Mouse (Mus musculus): ENCODE data around the gene Phldb3. TPM values are rescaled to one million over a fixed set of nuclear protein-coding genes. Genes with fewer than 3 reads are reported as not detected.

The Phldb3 gene
- total and polyA plus RNA-seq, 2 experiments from 2014 or later, result 0.73 TPM; not detected in 1

DNA sequence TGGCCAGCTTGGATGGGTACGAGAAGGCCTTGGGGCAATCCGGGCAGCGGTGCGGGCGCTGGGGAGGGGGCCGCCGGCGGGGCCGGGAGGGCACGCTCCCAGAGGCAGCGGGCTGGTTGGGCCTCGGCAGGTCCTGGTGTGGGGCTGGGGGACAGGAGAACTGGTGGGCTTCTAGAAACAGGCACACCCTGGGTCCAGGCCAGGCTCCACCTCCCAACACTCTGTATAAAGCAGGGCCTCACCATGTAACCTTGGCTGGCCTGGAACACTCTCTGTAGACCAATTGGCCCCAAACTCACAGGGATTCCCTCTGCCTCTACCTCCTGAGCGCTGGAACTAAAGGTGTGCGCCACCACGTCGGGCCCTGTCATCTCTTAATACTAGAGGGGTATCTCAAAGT, 24.6 kb upstream of the Phldb3 start:
- 39% methylated on average over 13 of the region's 16 CpGs for WGBS
- ATAC-seq (no peak), DNase-seq (ENCODE audit: low spot score) (no peak)
- Histone ChIP-seq H3K4me2 (ENCODE audit: low read depth, low read length) (no peak overlapping the region), H3K9me3 (ENCODE audit: low read length) (no peaks in the 10 kb centered on the region), H3K27me3 (ENCODE audit: insufficient read depth, low read length) (no peaks in the 10 kb centered on the region; the same call in 1 of the 2 replicates), H3K27ac (no peak overlapping the region), H3K36me3 (ENCODE audit: insufficient read depth, low read length) (no peaks in the 10 kb centered on the region), H3K9ac (replicated peaks; ENCODE audit: low read length) (no peak overlapping the region), H3K4me1 (ENCODE audit: insufficient read depth, low read length) (no peaks in the 10 kb centered on the region), H3K4me3 (ENCODE audit: low read length) (no peak overlapping the region)
- no peak for TF ChIP-seq CTCF (IDR thresholded peaks at IDR 0.05; ENCODE audit: low read depth)

DNA sequence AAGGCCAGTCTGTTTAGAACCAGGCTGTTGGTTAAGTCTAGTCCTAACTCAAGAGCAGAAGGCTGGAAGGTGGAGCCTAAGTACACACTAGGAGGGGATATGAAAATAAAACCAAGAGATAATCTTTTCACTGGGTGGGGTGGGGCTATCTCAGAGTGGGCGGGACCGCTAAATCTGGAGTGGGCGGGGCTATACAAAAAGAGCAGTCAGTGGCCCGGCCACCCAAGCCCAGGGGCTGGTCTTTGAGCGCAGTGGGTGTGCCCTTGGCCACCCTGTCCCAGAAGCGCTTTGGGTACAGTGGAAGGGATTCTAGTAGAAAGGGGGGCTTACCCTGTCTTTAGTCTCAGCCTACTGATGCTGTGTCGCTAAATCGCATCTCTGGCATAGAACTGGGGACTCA, 23.7 kb upstream of the Phldb3 start:
- H3K9ac ChIP-seq (replicated peaks; ENCODE audit: low read length), result peak overlapping the region; percentile 82
- peak; percentile 65 for ATAC-seq
- DNase-seq (ENCODE audit: low spot score), result peak; percentile 57
- TF ChIP-seq CTCF (IDR thresholded peaks at IDR 0.05; ENCODE audit: low read depth), result no peak
- peak overlapping the region; percentile 76 for H3K4me2 ChIP-seq (ENCODE audit: low read depth, low read length)
- H3K27ac ChIP-seq, result peak overlapping the region; percentile 75; the same call in 1 of the 2 replicates
- WGBS, result 11% methylated on average over 8 of the region's 8 CpGs
- no peaks in the 10 kb centered on the region for H3K9me3 ChIP-seq (ENCODE audit: low read length)
- no peaks in the 10 kb centered on the region; the same call in 1 of the 2 replicates for H3K27me3 ChIP-seq (ENCODE audit: insufficient read depth, low read length)
- no peaks in the 10 kb centered on the region for H3K4me1 ChIP-seq (ENCODE audit: insufficient read depth, low read length)
- H3K4me3 ChIP-seq (ENCODE audit: low read length), result peak overlapping the region; percentile 63
- no peaks in the 10 kb centered on the region for H3K36me3 ChIP-seq (ENCODE audit: insufficient read depth, low read length)

DNA sequence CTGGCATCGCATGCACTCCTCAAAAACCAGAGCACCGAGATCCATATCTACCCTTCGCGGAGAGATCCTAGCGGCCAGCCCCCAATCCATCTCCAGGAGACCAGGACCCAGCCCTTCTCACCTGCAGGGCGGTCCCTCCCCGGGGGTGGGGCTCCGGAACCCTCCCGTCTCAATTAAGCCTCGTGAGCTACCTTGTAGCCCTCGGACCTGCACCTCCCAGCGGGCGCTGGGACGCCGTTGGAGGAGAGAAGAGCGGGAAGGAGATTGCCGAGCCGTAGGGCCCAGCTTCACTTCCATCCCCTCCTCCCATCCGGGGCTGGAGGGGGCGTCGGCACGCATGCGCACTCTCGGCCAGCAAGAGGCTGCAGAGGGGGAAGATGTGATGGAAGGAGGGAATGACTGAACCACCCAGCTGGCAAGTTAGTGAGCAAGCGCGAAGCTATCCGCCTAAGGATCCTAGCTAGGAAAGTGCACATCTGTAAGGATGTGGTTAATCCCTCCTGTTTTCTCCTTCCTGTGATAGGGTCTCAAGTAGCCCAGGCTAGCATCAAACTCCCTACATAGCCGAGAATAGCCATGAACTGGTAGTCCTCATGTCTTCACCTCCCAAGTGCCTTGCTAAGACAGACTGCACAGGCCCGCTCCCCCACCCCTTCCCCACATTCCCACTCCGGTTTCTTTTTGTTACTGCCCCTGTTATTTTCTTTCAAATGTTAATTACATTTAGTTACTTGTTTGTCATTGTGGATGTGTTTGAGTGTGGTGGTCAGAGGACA, 23.0 kb upstream of the Phldb3 start, which contains the start of the genes Ethe1 and Zfp575:
TSS of gene Ethe1 (plus strand) at position 214 of the 776 bp plus-strand sequence.
TSS of gene Zfp575 (minus strand) at position 312 of the 776 bp plus-strand sequence.
- H3K27ac ChIP-seq, result peak within 1 kb of the TSS; percentile 75
- H3K4me2 ChIP-seq (ENCODE audit: low read depth, low read length), result peak within 1 kb of the TSS; percentile 76
- peak; percentile 86 for ATAC-seq
- no peaks in the 10 kb centered on the region; the same call in 1 of the 2 replicates for H3K27me3 ChIP-seq (ENCODE audit: insufficient read depth, low read length)
- DNase-seq (ENCODE audit: low spot score), result peak; percentile 90
- H3K4me3 ChIP-seq (ENCODE audit: low read length), result peak within 1 kb of the TSS; percentile 63
- peak; percentile 11; the same call in 1 of the 2 replicates for TF ChIP-seq CTCF (IDR thresholded peaks at IDR 0.05; ENCODE audit: low read depth)
- WGBS, result 4% methylated on average over 30 of the region's 30 CpGs
- no peaks in the 10 kb centered on the region for H3K9me3 ChIP-seq (ENCODE audit: low read length)
- peak within 1 kb of the TSS; percentile 82 for H3K9ac ChIP-seq (replicated peaks; ENCODE audit: low read length)
- no peaks in the 10 kb centered on the region for H3K36me3 ChIP-seq (ENCODE audit: insufficient read depth, low read length)
- no peaks in the 10 kb centered on the region for H3K4me1 ChIP-seq (ENCODE audit: insufficient read depth, low read length)

DNA sequence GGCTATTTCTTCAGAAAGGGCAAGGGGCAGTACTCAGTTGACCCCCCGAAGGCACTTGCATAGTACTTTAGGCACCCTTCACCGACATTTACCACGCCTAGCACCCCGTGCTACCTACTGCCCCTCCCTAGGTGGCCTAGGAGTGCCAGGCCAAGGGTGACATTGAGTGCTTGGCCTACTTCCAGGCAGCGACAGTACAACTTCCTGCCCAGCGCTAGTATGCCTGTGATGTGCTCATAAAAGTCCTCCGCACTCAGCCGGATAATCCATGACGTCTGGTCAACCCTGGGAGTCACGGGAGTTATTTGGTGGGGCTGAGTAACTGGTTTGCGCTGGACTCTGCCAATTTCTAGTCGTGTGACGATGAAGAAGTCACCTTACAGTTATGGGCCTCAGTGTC, 22.2 kb upstream of the Phldb3 start:
- H3K27me3 ChIP-seq (ENCODE audit: insufficient read depth, low read length), result no peaks in the 10 kb centered on the region; the same call in 1 of the 2 replicates
- DNase-seq (ENCODE audit: low spot score) (no peak), ATAC-seq (no peak)
- H3K4me1 ChIP-seq (ENCODE audit: insufficient read depth, low read length), result no peaks in the 10 kb centered on the region
- H3K9me3 ChIP-seq (ENCODE audit: low read length), result no peaks in the 10 kb centered on the region
- H3K9ac ChIP-seq (replicated peaks; ENCODE audit: low read length), result no peak overlapping the region
- H3K4me3 ChIP-seq (ENCODE audit: low read length), result no peak overlapping the region
- H3K4me2 ChIP-seq (ENCODE audit: low read depth, low read length), result no peak overlapping the region
- no peaks in the 10 kb centered on the region for H3K36me3 ChIP-seq (ENCODE audit: insufficient read depth, low read length)
- 79% methylated on average over 13 of the region's 13 CpGs for WGBS
- no peak overlapping the region for H3K27ac ChIP-seq
- no peak for TF ChIP-seq CTCF (IDR thresholded peaks at IDR 0.05; ENCODE audit: low read depth)

DNA sequence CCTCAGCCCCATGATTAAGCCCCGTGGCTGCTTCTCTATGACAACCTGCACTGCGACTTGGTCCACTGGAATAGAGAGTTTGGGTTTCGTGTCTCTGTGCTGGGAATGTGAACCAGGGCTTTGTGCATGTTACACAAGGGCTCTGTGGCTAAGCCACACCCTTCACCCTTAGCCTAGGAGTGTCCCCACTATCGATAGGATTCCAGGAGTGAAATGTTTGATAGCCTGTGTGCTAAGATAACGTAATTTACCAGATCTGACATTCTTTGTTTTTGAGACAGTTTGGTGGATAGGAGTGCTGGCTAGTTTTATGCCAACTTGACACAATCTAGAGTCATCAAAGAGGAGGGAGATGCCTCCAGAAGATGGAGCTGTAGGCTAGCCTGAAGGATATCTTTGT, 18.8 kb upstream of the Phldb3 start:
- Histone ChIP-seq H3K4me2 (ENCODE audit: low read depth, low read length) (no peak overlapping the region), H3K4me3 (ENCODE audit: low read length) (no peak overlapping the region), H3K9me3 (ENCODE audit: low read length) (no peaks in the 10 kb centered on the region), H3K36me3 (ENCODE audit: insufficient read depth, low read length) (no peaks in the 10 kb centered on the region), H3K4me1 (ENCODE audit: insufficient read depth, low read length) (peaks cover 9% of the 10 kb centered on the region; the same call in 1 of the 2 replicates), H3K27ac (no peak overlapping the region; the same call in 1 of the 2 replicates), H3K27me3 (ENCODE audit: insufficient read depth, low read length) (no peaks in the 10 kb centered on the region; the same call in 1 of the 2 replicates), H3K9ac (replicated peaks; ENCODE audit: low read length) (no peak overlapping the region)
- DNase-seq (ENCODE audit: low spot score), result peak; percentile 34
- no peak for ATAC-seq
- peak; percentile 49 for TF ChIP-seq CTCF (IDR thresholded peaks at IDR 0.05; ENCODE audit: low read depth)
- WGBS, result 73% methylated on average over 5 of the region's 5 CpGs

DNA sequence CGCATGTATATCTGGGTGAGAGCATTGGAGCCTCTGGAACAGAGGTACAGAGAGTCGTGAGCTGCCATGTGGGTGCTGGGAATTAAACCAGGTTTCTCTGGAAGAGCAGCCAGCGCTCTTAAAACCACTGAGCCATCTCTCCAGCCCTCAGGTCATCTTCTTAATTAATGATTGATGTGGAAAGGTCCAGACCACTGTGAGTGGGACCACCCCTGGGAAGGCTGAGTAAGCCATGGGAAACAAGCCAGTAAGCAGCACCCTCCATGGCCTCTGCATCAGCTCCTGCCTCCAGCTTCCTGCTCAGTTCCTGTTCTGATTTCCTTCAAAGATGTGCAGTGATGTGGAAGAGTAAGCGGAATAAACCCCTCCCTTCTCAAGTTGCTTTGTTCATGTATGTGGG, 18.4 kb upstream of the Phldb3 start:
- WGBS, result 43% methylated on average over 4 of the region's 4 CpGs
- Histone ChIP-seq H3K4me2 (ENCODE audit: low read depth, low read length) (no peak overlapping the region), H3K9me3 (ENCODE audit: low read length) (no peaks in the 10 kb centered on the region), H3K36me3 (ENCODE audit: insufficient read depth, low read length) (no peaks in the 10 kb centered on the region), H3K4me1 (ENCODE audit: insufficient read depth, low read length) (peaks cover 9% of the 10 kb centered on the region; the same call in 1 of the 2 replicates), H3K27me3 (ENCODE audit: insufficient read depth, low read length) (no peaks in the 10 kb centered on the region), H3K4me3 (ENCODE audit: low read length) (no peak overlapping the region), H3K9ac (replicated peaks; ENCODE audit: low read length) (no peak overlapping the region), H3K27ac (no peak overlapping the region; the same call in 1 of the 2 replicates)
- DNase-seq (ENCODE audit: low spot score) (no peak), ATAC-seq (no peak)
- no peak for TF ChIP-seq CTCF (IDR thresholded peaks at IDR 0.05; ENCODE audit: low read depth)

DNA sequence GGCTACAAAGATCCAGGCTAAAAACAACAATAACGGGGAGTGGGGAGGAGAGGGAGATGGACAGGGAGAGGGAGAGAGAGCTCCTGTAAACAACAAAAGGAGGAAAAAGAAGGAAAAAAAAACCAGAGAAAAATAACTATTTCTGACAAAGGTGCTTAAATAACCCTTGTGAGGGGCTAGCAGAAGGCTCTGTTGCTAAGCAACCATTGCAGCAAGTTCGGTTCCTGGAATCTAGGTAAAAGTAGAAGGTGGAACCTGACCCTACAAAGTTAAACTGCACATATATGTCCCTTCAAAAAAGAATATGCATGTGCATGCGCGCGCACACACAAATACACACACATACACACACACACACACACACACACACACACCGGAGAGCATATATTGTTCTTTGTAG, 17.8 kb upstream of the Phldb3 start:
- Histone ChIP-seq H3K36me3 (ENCODE audit: insufficient read depth, low read length) (no peaks in the 10 kb centered on the region), H3K4me2 (ENCODE audit: low read depth, low read length) (no peak overlapping the region), H3K9me3 (ENCODE audit: low read length) (no peaks in the 10 kb centered on the region), H3K9ac (replicated peaks; ENCODE audit: low read length) (no peak overlapping the region), H3K27ac (no peak overlapping the region), H3K4me1 (ENCODE audit: insufficient read depth, low read length) (peaks cover 9% of the 10 kb centered on the region; the same call in 1 of the 2 replicates), H3K27me3 (ENCODE audit: insufficient read depth, low read length) (no peaks in the 10 kb centered on the region), H3K4me3 (ENCODE audit: low read length) (no peak overlapping the region)
- no peak for ATAC-seq
- no peak for TF ChIP-seq CTCF (IDR thresholded peaks at IDR 0.05; ENCODE audit: low read depth)
- no peak for DNase-seq (ENCODE audit: low spot score)
- 82% methylated on average over 6 of the region's 6 CpGs for WGBS
